Mouse (Mus musculus): ENCODE results near the gene Chmp4b. TPM values are rescaled to one million over a fixed set of nuclear protein-coding genes. Genes with fewer than 3 reads are reported as not detected.

Chmp4b gene
- polyA plus RNA-seq, 2 experiments, result 8.1 to 84.2 TPM

DNA sequence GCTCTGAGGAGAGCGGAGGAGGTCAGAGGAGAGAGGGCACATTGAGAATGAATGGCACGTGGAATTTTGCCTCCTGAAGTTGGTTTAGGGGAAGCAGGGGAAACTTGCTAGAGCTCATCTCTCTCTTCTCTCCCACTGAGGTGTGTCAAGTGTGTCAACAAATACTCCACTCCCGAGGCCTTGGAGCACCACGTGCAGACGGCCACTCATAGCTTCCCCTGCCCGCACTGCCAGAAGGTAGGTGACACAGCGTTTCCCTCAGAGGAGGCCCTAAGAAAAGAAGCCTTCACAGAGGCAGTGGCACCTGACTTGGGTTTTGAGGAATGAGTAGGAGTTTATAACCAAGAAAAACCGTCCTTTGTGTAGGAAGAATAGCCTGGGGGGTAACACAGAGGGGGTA is 10.3 kb upstream of the Chmp4b start:
- H3K9me3 ChIP-seq (ENCODE audit: control insufficient read depth, low read length), result no peaks in the 10 kb centered on the region; the same call in 1 of the 2 replicates
- WGBS (ENCODE audit: insufficient replicate concordance), result 66% methylated on average over 8 of the region's 8 CpGs
- H3K36me3 ChIP-seq (replicated peaks; ENCODE audit: control insufficient read depth, insufficient read depth, low read depth), result peaks cover 9% of the 10 kb centered on the region
- H3K9ac ChIP-seq (replicated peaks), result no peak overlapping the region
- TF ChIP-seq CTCF (IDR thresholded peaks at IDR 0.05; ENCODE audit: low read depth) (no peak), EP300 (IDR thresholded peaks at IDR 0.05; ENCODE audit: low read depth) (no peak)
- no peak for DNase-seq (ENCODE audit: low read depth in 3 of 3, low spot score in 3 of 3)
- H3K4me1 ChIP-seq (replicated peaks; ENCODE audit: control insufficient read depth in 2 of 2, insufficient read depth in 2 of 2, low read length in 1 of 2), result peaks cover 10% of the 10 kb centered on the region in 2 experiments
- H3K27ac ChIP-seq, result no peak overlapping the region
- no peak for ATAC-seq (ENCODE audit: insufficient read depth)
- no peaks in the 10 kb centered on the region for H3K27me3 ChIP-seq (ENCODE audit: control insufficient read depth, insufficient read depth, low read length)
- H3K4me2 ChIP-seq (ENCODE audit: low read depth), result no peak overlapping the region
- no peak overlapping the region for H3K4me3 ChIP-seq (ENCODE audit: insufficient read depth in 1 of 2, low read depth in 2 of 2, low read length in 2 of 2)

DNA sequence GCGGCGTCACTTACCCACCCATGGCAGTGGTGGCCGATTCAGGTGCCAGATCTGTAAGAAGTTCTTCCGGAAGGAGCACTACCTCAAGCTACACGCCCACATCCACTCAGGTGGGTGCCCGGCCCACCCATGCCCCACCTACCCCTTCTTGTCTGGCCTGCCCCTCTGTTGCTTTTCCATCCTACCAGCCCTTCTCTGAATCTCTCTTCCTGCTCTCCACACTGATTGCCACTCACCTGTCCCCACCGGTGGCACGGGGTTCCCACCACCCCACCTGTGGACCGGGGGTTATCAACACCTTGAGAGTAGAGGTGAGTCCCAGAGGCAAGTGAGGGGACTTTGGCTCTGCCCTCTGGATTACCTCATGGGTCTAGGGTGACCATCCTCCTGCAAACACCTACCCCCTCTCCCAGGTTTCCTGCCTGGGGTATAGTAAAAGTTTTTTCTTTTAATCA is 9.5 kb upstream of the Chmp4b start:
- WGBS (ENCODE audit: insufficient replicate concordance), result 86% methylated on average over 9 of the region's 9 CpGs
- Histone ChIP-seq H3K27me3 (ENCODE audit: control insufficient read depth, insufficient read depth, low read length) (no peaks in the 10 kb centered on the region), H3K4me2 (ENCODE audit: low read depth) (no peak overlapping the region), H3K9me3 (ENCODE audit: control insufficient read depth, low read length) (no peaks in the 10 kb centered on the region; the same call in 1 of the 2 replicates), H3K4me1 (replicated peaks; ENCODE audit: control insufficient read depth in 2 of 2, insufficient read depth in 2 of 2, low read length in 1 of 2) (peaks cover 10% of the 10 kb centered on the region in 2 experiments), H3K4me3 (ENCODE audit: insufficient read depth in 1 of 2, low read depth in 2 of 2, low read length in 2 of 2) (no peak overlapping the region), H3K9ac (replicated peaks) (no peak overlapping the region), H3K27ac (no peak overlapping the region), H3K36me3 (replicated peaks; ENCODE audit: control insufficient read depth, insufficient read depth, low read depth) (peaks cover 9% of the 10 kb centered on the region)
- DNase-seq (ENCODE audit: low read depth in 3 of 3, low spot score in 3 of 3) (no peak), ATAC-seq (ENCODE audit: insufficient read depth) (no peak)
- no peak for TF ChIP-seq CTCF (IDR thresholded peaks at IDR 0.05; ENCODE audit: low read depth)
- TF ChIP-seq EP300 (IDR thresholded peaks at IDR 0.05; ENCODE audit: low read depth), result no peak

DNA sequence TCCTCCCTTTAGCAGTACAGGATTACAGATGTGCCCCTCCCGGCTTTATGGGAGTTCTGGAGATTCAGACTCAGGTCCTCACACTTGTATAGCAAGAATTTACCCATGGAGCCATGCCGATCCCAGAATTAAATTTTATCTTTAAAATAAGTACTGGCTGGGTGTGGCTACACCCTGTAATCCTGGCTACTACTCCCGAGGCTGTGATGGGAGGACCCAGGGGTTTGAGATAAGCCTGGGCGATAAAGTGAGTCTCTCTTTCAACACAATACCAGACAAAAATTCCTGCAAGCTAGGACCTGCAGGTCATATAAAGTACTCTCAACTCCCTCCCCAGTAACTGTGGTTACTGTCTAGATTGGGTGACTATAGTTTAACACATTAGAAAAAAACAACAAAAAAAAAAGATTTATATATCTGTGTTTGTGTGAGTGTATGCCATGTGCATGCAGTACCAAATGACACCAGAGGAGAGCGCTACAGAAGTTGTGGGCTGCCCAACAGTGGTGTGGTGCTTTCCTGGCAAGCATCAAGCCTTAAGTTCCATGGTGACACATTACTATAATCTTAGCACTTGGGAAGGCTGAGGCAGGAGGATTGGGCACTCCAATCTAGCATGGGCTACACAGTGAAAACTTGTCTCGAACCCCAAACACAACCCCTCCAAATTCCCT is 8.7 kb upstream of the Chmp4b start:
- H3K27me3 ChIP-seq (ENCODE audit: control insufficient read depth, insufficient read depth, low read length), result no peaks in the 10 kb centered on the region
- no peaks in the 10 kb centered on the region; the same call in 1 of the 2 replicates for H3K9me3 ChIP-seq (ENCODE audit: control insufficient read depth, low read length)
- H3K4me1 ChIP-seq (replicated peaks; ENCODE audit: control insufficient read depth in 2 of 2, insufficient read depth in 2 of 2, low read length in 1 of 2), result peaks cover 10% of the 10 kb centered on the region in 2 experiments
- no peak overlapping the region for H3K9ac ChIP-seq (replicated peaks)
- ATAC-seq (ENCODE audit: insufficient read depth) (no peak), DNase-seq (ENCODE audit: low read depth in 3 of 3, low spot score in 3 of 3) (no peak)
- TF ChIP-seq EP300 (IDR thresholded peaks at IDR 0.05; ENCODE audit: low read depth), result no peak
- 0 out of 2 replicates have a peak, but pooled peaks have one; percentile 37 for TF ChIP-seq CTCF (IDR thresholded peaks at IDR 0.05; ENCODE audit: low read depth)
- H3K27ac ChIP-seq, result no peak overlapping the region
- no peak overlapping the region for H3K4me3 ChIP-seq (ENCODE audit: insufficient read depth in 1 of 2, low read depth in 2 of 2, low read length in 2 of 2)
- 41% methylated on average over 6 of the region's 6 CpGs for WGBS (ENCODE audit: insufficient replicate concordance)
- no peak overlapping the region for H3K4me2 ChIP-seq (ENCODE audit: low read depth)
- H3K36me3 ChIP-seq (replicated peaks; ENCODE audit: control insufficient read depth, insufficient read depth, low read depth), result peaks cover 8% of the 10 kb centered on the region

GRCm38 (mm10) chr2:154646634-154647033 is 4.9 kb upstream of the Chmp4b start:
- WGBS (ENCODE audit: insufficient replicate concordance), result 67% methylated on average over 5 of the region's 5 CpGs
- no peaks in the 10 kb centered on the region; the same call in none of the 2 replicates for H3K36me3 ChIP-seq (replicated peaks; ENCODE audit: control insufficient read depth, insufficient read depth, low read depth)
- H3K4me3 ChIP-seq (ENCODE audit: insufficient read depth in 1 of 2, low read depth in 2 of 2, low read length in 2 of 2), result no peak overlapping the region
- no peak for DNase-seq (ENCODE audit: low read depth in 3 of 3, low spot score in 3 of 3)
- no peaks in the 10 kb centered on the region for H3K9me3 ChIP-seq (ENCODE audit: control insufficient read depth, low read length)
- no peaks in the 10 kb centered on the region for H3K27me3 ChIP-seq (ENCODE audit: control insufficient read depth, insufficient read depth, low read length)
- no peak overlapping the region for H3K9ac ChIP-seq (replicated peaks)
- peaks cover 10% of the 10 kb centered on the region in 2 experiments for H3K4me1 ChIP-seq (replicated peaks; ENCODE audit: control insufficient read depth in 2 of 2, insufficient read depth in 2 of 2, low read length in 1 of 2)
- no peak for TF ChIP-seq EP300 (IDR thresholded peaks at IDR 0.05; ENCODE audit: low read depth)
- peak; percentile 70 for TF ChIP-seq CTCF (IDR thresholded peaks at IDR 0.05; ENCODE audit: low read depth)
- ATAC-seq (ENCODE audit: insufficient read depth), result peak; percentile 46; the same call in 1 of the 2 replicates
- H3K27ac ChIP-seq, result no peak overlapping the region
- no peak overlapping the region for H3K4me2 ChIP-seq (ENCODE audit: low read depth)

DNA sequence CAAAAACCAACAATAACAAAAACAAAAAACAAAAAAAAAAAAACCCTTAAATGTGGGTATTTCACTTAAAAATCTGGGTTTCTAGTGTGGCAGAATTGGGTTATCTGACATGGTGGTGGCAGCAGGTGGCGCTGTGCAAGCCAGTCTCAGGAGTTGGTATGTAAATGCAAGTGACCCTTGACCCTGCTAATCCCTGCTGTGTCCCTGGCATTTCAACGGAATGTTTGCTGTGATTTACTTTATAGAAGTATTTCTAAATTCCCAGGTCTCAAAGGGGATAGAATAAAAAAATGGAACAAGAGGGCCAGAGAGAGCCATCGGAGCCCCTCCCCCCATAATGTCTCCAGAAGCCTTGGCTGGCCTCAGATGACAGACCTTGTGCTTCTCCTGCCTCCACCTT is 3.4 kb upstream of the Chmp4b start:
- Histone ChIP-seq H3K9ac (replicated peaks) (no peak overlapping the region), H3K9me3 (ENCODE audit: control insufficient read depth, low read length) (no peaks in the 10 kb centered on the region), H3K27me3 (ENCODE audit: control insufficient read depth, insufficient read depth, low read length) (no peaks in the 10 kb centered on the region), H3K36me3 (replicated peaks; ENCODE audit: control insufficient read depth, insufficient read depth, low read depth) (no peaks in the 10 kb centered on the region; the same call in none of the 2 replicates), H3K27ac (no peak overlapping the region), H3K4me1 (replicated peaks; ENCODE audit: control insufficient read depth in 2 of 2, insufficient read depth in 2 of 2, low read length in 1 of 2) (peaks cover under 1 to 1% of the 10 kb centered on the region in 2 experiments; a peak in 2 of 4 replicates), H3K4me2 (ENCODE audit: low read depth) (no peak overlapping the region), H3K4me3 (ENCODE audit: insufficient read depth in 1 of 2, low read depth in 2 of 2, low read length in 2 of 2) (no peak overlapping the region)
- 33% methylated on average over 3 of the region's 3 CpGs for WGBS (ENCODE audit: insufficient replicate concordance)
- peak; percentile 78 for TF ChIP-seq CTCF (IDR thresholded peaks at IDR 0.05; ENCODE audit: low read depth)
- no peak for TF ChIP-seq EP300 (IDR thresholded peaks at IDR 0.05; ENCODE audit: low read depth)
- ATAC-seq (ENCODE audit: insufficient read depth) (no peak), DNase-seq (ENCODE audit: low read depth in 3 of 3, low spot score in 3 of 3) (no peak)
